Mouse (Mus musculus): Measurements from ENCODE around the gene Bst2. TPM values are rescaled to one million over a fixed set of nuclear protein-coding genes. Genes with fewer than 3 reads are reported as not detected.
"Not testable (repeated sequence)": the region's sequence is repeated elsewhere in the genome, so short reads cannot be mapped to it uniquely, and the experiment has no call there.

Gene Bst2
- polyA plus RNA-seq, 1 experiment from 2014 or later = 85.5 TPM

GRCm38 (mm10) chr8:71543755-71544154 is 6.5 kb upstream of the Bst2 start:
- Histone ChIP-seq H3K9me3 (ENCODE audit: control insufficient read depth) (no peaks in the 10 kb centered on the region), H3K27ac (ENCODE audit: low read depth, low read length) (no peak overlapping the region), H3K36me3 (ENCODE audit: control insufficient read depth, insufficient read depth) (peaks cover 28% of the 10 kb centered on the region; the same call in 1 of the 2 replicates), H3K27me3 (replicated peaks; ENCODE audit: control insufficient read depth, insufficient read depth, low read length) (no peaks in the 10 kb centered on the region), H3K4me1 (replicated peaks; ENCODE audit: control insufficient read depth, insufficient read depth, low read length) (0 out of 2 replicates have a peak, but pooled peaks cover 2% of the 10 kb centered on the region), H3K9ac (ENCODE audit: low read depth, low read length) (no peak overlapping the region), H3K4me3 (ENCODE audit: low read depth, low read length) (peak overlapping the region; percentile 87), H3K4me2 (replicated peaks; ENCODE audit: low read depth) (peak overlapping the region; percentile 92)
- 81% methylated on average over 9 of the region's 9 CpGs for WGBS
- TF ChIP-seq CTCF (IDR thresholded peaks at IDR 0.05; ENCODE audit: low read depth) = no peak
- ATAC-seq = no peak

GRCm38 (mm10) chr8:71542632-71543343 is 5.5 kb upstream of the Bst2 start, which contains the start of gene Mvb12a:
TSS of gene Mvb12a (plus strand) at chr8:71542922.
- H3K9me3 ChIP-seq (ENCODE audit: control insufficient read depth) = no peaks in the 10 kb centered on the region
- under 1% methylated on average over 53 of the region's 55 CpGs for WGBS
- H3K27ac ChIP-seq (ENCODE audit: low read depth, low read length) = peak within 1 kb of the TSS; percentile 88
- peak within 1 kb of the TSS; percentile 60 for H3K9ac ChIP-seq (ENCODE audit: low read depth, low read length)
- TF ChIP-seq CTCF (IDR thresholded peaks at IDR 0.05; ENCODE audit: low read depth) = 0 out of 2 replicates have a peak, but pooled peaks have one; percentile 1
- ATAC-seq = peak; percentile 94
- 0 out of 2 replicates have a peak, but pooled peaks cover 6% of the 10 kb centered on the region for H3K4me1 ChIP-seq (replicated peaks; ENCODE audit: control insufficient read depth, insufficient read depth, low read length)
- H3K36me3 ChIP-seq (ENCODE audit: control insufficient read depth, insufficient read depth) = peaks cover 24% of the 10 kb centered on the region; the same call in 1 of the 2 replicates
- peak within 1 kb of the TSS; percentile 92 for H3K4me2 ChIP-seq (replicated peaks; ENCODE audit: low read depth)
- H3K4me3 ChIP-seq (ENCODE audit: low read depth, low read length) = peak within 1 kb of the TSS; percentile 87
- no peaks in the 10 kb centered on the region for H3K27me3 ChIP-seq (replicated peaks; ENCODE audit: control insufficient read depth, insufficient read depth, low read length)

DNA sequence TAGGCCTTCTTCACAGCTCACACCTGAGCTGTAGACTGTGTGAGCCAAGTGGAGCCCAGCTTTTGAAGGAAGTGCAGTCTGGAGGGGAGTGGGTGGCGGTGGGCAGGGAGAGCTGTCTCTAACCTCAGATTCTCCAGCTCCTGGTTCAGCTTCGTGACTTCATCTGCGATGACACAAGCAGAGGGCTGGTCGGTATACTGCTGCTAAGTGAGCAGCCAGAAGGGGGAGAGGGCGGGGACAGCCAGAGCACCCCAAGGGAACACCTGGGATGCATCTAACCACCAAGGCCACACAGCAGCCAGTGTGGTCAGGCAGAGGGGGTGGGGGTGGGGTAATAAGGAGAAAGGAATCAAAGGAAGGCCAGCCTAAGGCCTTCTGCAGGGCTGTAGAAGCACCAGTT is 1.6 kb downstream of the Bst2 start:
- 69% methylated on average over 5 of the region's 5 CpGs for WGBS
- Histone ChIP-seq H3K4me1 (replicated peaks; ENCODE audit: control insufficient read depth, insufficient read depth, low read length) (0 out of 2 replicates have a peak, but pooled peaks cover 3% of the 10 kb centered on the region), H3K9me3 (ENCODE audit: control insufficient read depth) (no peaks in the 10 kb centered on the region), H3K9ac (ENCODE audit: low read depth, low read length) (no peak overlapping the region), H3K4me2 (replicated peaks; ENCODE audit: low read depth) (peak overlapping the region; percentile 77), H3K27ac (ENCODE audit: low read depth, low read length) (no peak overlapping the region), H3K27me3 (replicated peaks; ENCODE audit: control insufficient read depth, insufficient read depth, low read length) (no peaks in the 10 kb centered on the region), H3K4me3 (ENCODE audit: low read depth, low read length) (no peak overlapping the region), H3K36me3 (ENCODE audit: control insufficient read depth, insufficient read depth) (no peaks in the 10 kb centered on the region)
- ATAC-seq = no peak
- no peak for TF ChIP-seq CTCF (IDR thresholded peaks at IDR 0.05; ENCODE audit: low read depth)

DNA sequence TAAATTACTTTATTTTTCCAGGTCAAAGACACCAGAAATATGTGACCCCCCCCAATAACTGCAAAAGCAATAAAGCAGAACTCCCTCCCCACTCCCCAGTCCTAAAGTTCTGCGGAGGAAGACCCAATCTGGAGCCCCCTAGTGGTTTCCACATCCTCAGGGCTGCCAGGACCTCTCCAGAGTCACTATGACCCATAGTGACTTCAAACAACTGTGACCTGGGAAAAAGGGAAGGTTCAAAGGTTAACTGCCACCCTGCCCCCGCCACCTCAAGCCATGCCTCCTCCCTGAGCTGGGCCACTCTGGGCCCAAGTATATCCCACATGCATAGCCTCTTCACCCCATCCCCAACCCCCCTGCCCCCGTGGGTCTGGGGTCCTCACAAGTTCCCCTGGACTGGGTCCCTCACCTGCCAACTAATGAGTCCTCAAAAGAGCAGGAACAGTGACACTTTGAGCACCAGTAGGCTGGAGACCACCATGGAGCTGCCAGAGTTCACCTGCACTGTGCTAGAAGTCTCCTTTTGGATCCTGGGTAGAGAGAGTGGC is 2.9 kb downstream of the Bst2 start:
- TF ChIP-seq CTCF (IDR thresholded peaks at IDR 0.05; ENCODE audit: low read depth) = peak; percentile 45
- no peak for ATAC-seq
- no peak overlapping the region for H3K27ac ChIP-seq (ENCODE audit: low read depth, low read length)
- H3K4me3 ChIP-seq (ENCODE audit: low read depth, low read length) = no peak overlapping the region
- no peak overlapping the region for H3K9ac ChIP-seq (ENCODE audit: low read depth, low read length)
- no peak overlapping the region for H3K4me2 ChIP-seq (replicated peaks; ENCODE audit: low read depth)
- H3K4me1 ChIP-seq (replicated peaks; ENCODE audit: control insufficient read depth, insufficient read depth, low read length) = 0 out of 2 replicates have a peak, but pooled peaks cover 3% of the 10 kb centered on the region
- H3K36me3 ChIP-seq (ENCODE audit: control insufficient read depth, insufficient read depth) = no peaks in the 10 kb centered on the region
- no peaks in the 10 kb centered on the region for H3K27me3 ChIP-seq (replicated peaks; ENCODE audit: control insufficient read depth, insufficient read depth, low read length)
- 48% methylated on average over 3 of the region's 3 CpGs for WGBS
- no peaks in the 10 kb centered on the region for H3K9me3 ChIP-seq (ENCODE audit: control insufficient read depth)

DNA sequence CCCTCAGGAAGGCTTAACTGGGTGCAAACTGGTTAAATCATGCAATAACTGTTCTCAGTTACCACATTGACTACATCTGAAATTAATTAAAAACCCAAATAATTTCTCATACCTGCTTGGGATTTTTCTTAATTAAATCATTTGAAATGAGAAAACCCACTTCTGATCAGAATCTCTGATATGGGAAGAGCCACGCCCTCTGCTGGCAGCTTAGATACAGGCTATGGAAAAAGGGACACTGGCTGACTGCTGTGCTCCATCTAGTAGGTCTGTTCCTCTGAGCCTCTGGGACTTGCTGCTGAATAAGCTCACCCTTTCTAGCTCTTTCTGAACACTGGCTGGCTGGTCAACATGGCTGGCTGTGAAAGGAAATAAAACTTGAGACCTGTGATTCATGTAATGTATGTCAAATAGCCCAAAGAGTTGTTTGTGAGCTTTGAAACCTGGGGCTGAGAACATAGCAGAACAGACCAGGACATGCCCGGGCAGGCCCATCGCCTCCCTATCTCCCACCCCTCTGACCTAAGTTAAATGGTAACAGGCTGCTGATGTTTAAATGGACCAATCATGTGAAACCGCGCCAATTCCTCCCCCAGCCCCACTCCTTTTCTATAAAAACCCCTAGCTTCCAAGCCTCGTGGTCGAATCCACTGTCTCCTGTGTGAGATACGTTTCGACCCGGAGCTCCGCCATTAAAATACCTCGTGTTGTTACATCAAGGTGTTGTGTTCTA is 6.4 kb downstream of the Bst2 start:
- H3K27me3 ChIP-seq (replicated peaks; ENCODE audit: control insufficient read depth, insufficient read depth, low read length); H3K4me1 ChIP-seq (replicated peaks; ENCODE audit: control insufficient read depth, insufficient read depth, low read length); H3K9me3 ChIP-seq (ENCODE audit: control insufficient read depth); H3K9ac ChIP-seq (ENCODE audit: low read depth, low read length); H3K27ac ChIP-seq (ENCODE audit: low read depth, low read length); H3K4me2 ChIP-seq (replicated peaks; ENCODE audit: low read depth); H3K4me3 ChIP-seq (ENCODE audit: low read depth, low read length); ATAC-seq; H3K36me3 ChIP-seq (ENCODE audit: control insufficient read depth, insufficient read depth): not testable (repeated sequence)
- TF ChIP-seq CTCF (IDR thresholded peaks at IDR 0.05; ENCODE audit: low read depth) = peak; percentile 66
- WGBS = 68% methylated on average over 5 of the region's 12 CpGs

Data from intestine, postnatal 0 days (tissue).